22 mouse cellular contexts compared by ENCODE assay signal in the genomic region with DNA sequence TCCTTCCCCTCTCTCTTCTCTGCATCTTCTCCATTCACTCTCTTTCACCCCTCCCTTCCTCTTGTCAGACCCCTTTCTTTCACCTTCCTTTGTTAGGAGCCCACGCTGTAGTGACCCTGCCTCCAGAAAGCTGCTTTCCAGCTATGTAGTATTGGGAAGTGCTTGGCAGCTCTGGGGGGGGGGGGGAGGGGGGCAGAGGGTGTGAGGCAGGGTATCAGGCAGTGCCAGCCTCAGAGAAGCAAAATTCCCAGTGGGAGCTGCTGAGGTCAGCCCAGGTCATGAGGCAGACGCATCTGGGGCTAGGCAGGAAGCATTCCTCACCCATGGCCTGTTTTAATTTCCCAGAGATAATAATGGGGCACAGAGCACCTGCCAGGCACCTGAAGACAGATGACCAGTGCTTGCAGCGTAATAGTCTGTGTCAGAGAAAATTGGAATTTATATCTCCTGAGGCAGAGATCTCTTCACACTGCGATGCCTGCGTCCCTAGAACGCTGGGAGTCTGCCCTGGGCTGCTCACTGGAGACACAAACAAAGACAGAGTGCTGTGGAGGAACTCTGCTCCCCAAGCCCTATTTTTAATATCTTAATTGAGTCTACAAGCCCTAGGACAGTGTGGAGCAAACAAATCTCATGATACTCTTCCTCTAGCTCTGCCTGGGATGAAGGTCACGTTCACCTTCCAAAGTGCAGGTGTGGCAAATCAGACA. TPM values are rescaled to one million over a fixed set of nuclear protein-coding genes. Genes with fewer than 3 reads are reported as not detected.
DNase-seq lines count a peak whose midpoint lies in the region; ATAC-seq lines count a peak whose summit lies in the region.
"Had no signal": no experiment of that assay in that cellular context is flagged by ENCODE, and none has a peak within 500 bp of the region (broad histone marks: within the 10 kb centered on the region; RNA-seq: fewer than 3 reads in every experiment).

No protein-coding gene starts in this region.

- ATAC-seq in forebrain, embryonic 13.5 days: no peak
- no peak for ATAC-seq in forebrain, embryonic 16.5 days
- ATAC-seq in hindbrain, embryonic 11.5 days (ENCODE audit: low FRiP score): peak; percentile 69
- ATAC-seq in neural tube, embryonic 13.5 days (ENCODE audit: low read depth): peak; percentile 57; the same call in 1 of the 2 replicates
- ATAC-seq: intestine, postnatal 0 days; Patski had no signal

- H3K36me3 ChIP-seq in forebrain, embryonic 13.5 days (ENCODE audit: poor library complexity, severe bottlenecking): no peaks in the 10 kb centered on the region
- no peaks in the 10 kb centered on the region for H3K36me3 ChIP-seq in forebrain, embryonic 16.5 days (ENCODE audit: control insufficient read depth, insufficient read depth)
- no peaks in the 10 kb centered on the region for H3K36me3 ChIP-seq in hindbrain, embryonic 11.5 days (ENCODE audit: control insufficient read depth, insufficient read depth, low read length)
- H3K36me3 ChIP-seq in midbrain, embryonic 10.5 days: no peaks in the 10 kb centered on the region
- H3K36me3 ChIP-seq in neural tube, embryonic 13.5 days: no peaks in the 10 kb centered on the region
- H3K36me3 ChIP-seq: stomach, embryonic 15.5 days had no signal

- H3K9ac ChIP-seq in forebrain, embryonic 13.5 days: no peak overlapping the region
- H3K9ac ChIP-seq in forebrain, embryonic 16.5 days (replicated peaks; ENCODE audit: low read depth, low read length): no peak overlapping the region; the same call in 1 of the 2 replicates
- no peak overlapping the region for H3K9ac ChIP-seq in hindbrain, embryonic 11.5 days (ENCODE audit: low read depth, low read length)
- H3K9ac ChIP-seq in neural tube, embryonic 13.5 days: peak overlapping the region; percentile 34; the same call in 1 of the 2 replicates
- H3K9ac ChIP-seq: stomach, embryonic 15.5 days had no signal

- WGBS in forebrain, embryonic 13.5 days: 66% methylated on average over 7 of the region's 7 CpGs
- 68% methylated on average over 7 of the region's 7 CpGs for WGBS in forebrain, embryonic 16.5 days
- 42% methylated on average over 7 of the region's 7 CpGs for WGBS in hindbrain, embryonic 11.5 days
- WGBS in midbrain, embryonic 10.5 days: 66% methylated on average over 7 of the region's 7 CpGs
- WGBS in neural tube, embryonic 13.5 days: 35% methylated on average over 7 of the region's 7 CpGs

- H3K27ac ChIP-seq in forebrain, embryonic 13.5 days: 0 out of 2 replicates have a peak overlapping the region, but pooled peaks have one; percentile 36
- no peak overlapping the region for H3K27ac ChIP-seq in forebrain, embryonic 16.5 days (ENCODE audit: low read length)
- H3K27ac ChIP-seq in hindbrain, embryonic 11.5 days (ENCODE audit: low read depth, low read length): peak overlapping the region; percentile 85
- peak overlapping the region; percentile 56 for H3K27ac ChIP-seq in midbrain, embryonic 10.5 days (replicated peaks)
- peak overlapping the region; percentile 86 for H3K27ac ChIP-seq in neural tube, embryonic 13.5 days (replicated peaks)
- H3K27ac ChIP-seq: stomach, embryonic 15.5 days had no signal

- H3K4me3 ChIP-seq in forebrain, embryonic 13.5 days: no peak overlapping the region
- H3K4me3 ChIP-seq in forebrain, embryonic 16.5 days (replicated peaks; ENCODE audit: low read length): no peak overlapping the region
- H3K4me3 ChIP-seq in hindbrain, embryonic 11.5 days (ENCODE audit: low read depth, low read length): no peak overlapping the region
- no peak overlapping the region for H3K4me3 ChIP-seq in midbrain, embryonic 10.5 days
- no peak overlapping the region for H3K4me3 ChIP-seq in neural tube, embryonic 13.5 days
- H3K4me3 ChIP-seq: erythroblast, embryonic 14.5 days; megakaryocyte, embryonic 14.5 days; stomach, embryonic 15.5 days had no signal

- intact Hi-C loops in heart, postnatal 14 days (cut with DNase I): no loop called here

- no peaks in the 10 kb centered on the region; the same call in 1 of the 2 replicates for H3K4me1 ChIP-seq in forebrain, embryonic 13.5 days
- no peaks in the 10 kb centered on the region for H3K4me1 ChIP-seq in forebrain, embryonic 16.5 days (replicated peaks; ENCODE audit: control insufficient read depth, insufficient read depth, low read length)
- peaks cover 4% of the 10 kb centered on the region; the same call in 1 of the 2 replicates for H3K4me1 ChIP-seq in hindbrain, embryonic 11.5 days (replicated peaks; ENCODE audit: control insufficient read depth, insufficient read depth, low read length)
- peaks cover 24% of the 10 kb centered on the region for H3K4me1 ChIP-seq in midbrain, embryonic 10.5 days
- H3K4me1 ChIP-seq in neural tube, embryonic 13.5 days (replicated peaks): peaks cover 31% of the 10 kb centered on the region
- H3K4me1 ChIP-seq: megakaryocyte, embryonic 14.5 days; stomach, embryonic 15.5 days had no signal

- H3K9me3 ChIP-seq in forebrain, embryonic 13.5 days (replicated peaks): no peaks in the 10 kb centered on the region
- no peaks in the 10 kb centered on the region for H3K9me3 ChIP-seq in forebrain, embryonic 16.5 days (ENCODE audit: control insufficient read depth, low read length)
- no peaks in the 10 kb centered on the region for H3K9me3 ChIP-seq in hindbrain, embryonic 11.5 days (ENCODE audit: control insufficient read depth, low read length)
- H3K9me3 ChIP-seq in midbrain, embryonic 10.5 days (replicated peaks): no peaks in the 10 kb centered on the region
- H3K9me3 ChIP-seq in neural tube, embryonic 13.5 days: no peaks in the 10 kb centered on the region
- H3K9me3 ChIP-seq: megakaryocyte, embryonic 14.5 days; stomach, embryonic 15.5 days had no signal

- DNase-seq in hindbrain, embryonic 11.5 days (ENCODE audit: low spot score): peak; percentile 48
- DNase-seq in midbrain, embryonic 10.5 days (ENCODE audit: low spot score): no peak
- DNase-seq in heart, postnatal 14 days: no peak
- DNase-seq in lung, postnatal 36 days: no peak
- DNase-seq in thymus, postnatal 0 days (ENCODE audit: low spot score): no peak
- DNase-seq: B cell, adult 2 months; cerebellum, adult 11 months; gastrocnemius, postnatal 10 days; heart, postnatal 36 days; kidney, postnatal 10 days; thymus, postnatal 36 days had no signal

- no peak overlapping the region for H3K4me2 ChIP-seq in forebrain, embryonic 13.5 days
- H3K4me2 ChIP-seq in forebrain, embryonic 16.5 days (ENCODE audit: low read length): no peak overlapping the region
- H3K4me2 ChIP-seq in hindbrain, embryonic 11.5 days (replicated peaks; ENCODE audit: low read depth, low read length): no peak overlapping the region
- H3K4me2 ChIP-seq in neural tube, embryonic 13.5 days: no peak overlapping the region
- H3K4me2 ChIP-seq: stomach, embryonic 15.5 days had no signal

- H3K27me3 ChIP-seq in forebrain, embryonic 13.5 days: no peaks in the 10 kb centered on the region
- no peaks in the 10 kb centered on the region for H3K27me3 ChIP-seq in forebrain, embryonic 16.5 days (replicated peaks; ENCODE audit: control insufficient read depth, insufficient read depth, low read length)
- no peaks in the 10 kb centered on the region for H3K27me3 ChIP-seq in hindbrain, embryonic 11.5 days (ENCODE audit: control insufficient read depth, insufficient read depth, low read length)
- no peaks in the 10 kb centered on the region for H3K27me3 ChIP-seq in midbrain, embryonic 10.5 days (ENCODE audit: low read depth, poor library complexity, severe bottlenecking)
- no peaks in the 10 kb centered on the region for H3K27me3 ChIP-seq in neural tube, embryonic 13.5 days
- H3K27me3 ChIP-seq: stomach, embryonic 15.5 days had no signal

RNA-seq across cellular contexts. Expression of a gene that starts 5.8 kb away (rescaled TPM):
- polyA plus RNA-seq in forebrain, embryonic 13.5 days (2015; fragmentation: Nextera tagmentation; extraction: Ambion mirVana): not detected in 2 replicates
- not detected in 2 replicates for polyA plus RNA-seq in forebrain, embryonic 16.5 days (2015; fragmentation: Nextera tagmentation; extraction: Ambion mirVana)
- not detected in 2 replicates for polyA plus RNA-seq in hindbrain, embryonic 11.5 days (2014; fragmentation: Nextera tagmentation; extraction: Ambion mirVana)
- polyA plus RNA-seq in midbrain, embryonic 10.5 days (2016; fragmentation: Nextera tagmentation; extraction: Ambion mirVana): not detected in 2 replicates
- 0.27 TPM in 1 of 2 replicates, not detected in the other for polyA plus RNA-seq in neural tube, embryonic 13.5 days (2015; fragmentation: Nextera tagmentation; extraction: Ambion mirVana)
- total RNA-seq in heart, postnatal 14 days (2021): not detected
- 0.23 and 0.24 TPM in 2 replicates for polyA plus RNA-seq in thymus, postnatal 0 days (2015; fragmentation: Nextera tagmentation; extraction: Ambion mirVana)
- total RNA-seq: heart, postnatal 36 days; layer of hippocampus, adult 8-10 months; left cerebral cortex, adult 8-10 months; neutrophil, adult 5-6 weeks had no signal
- polyA plus RNA-seq: erythroblast, embryonic 14.5 days; intestine, postnatal 0 days; Patski had no signal

Comparison
In these comparisons a context has a peak if more than half of its experiments do, and no peak if none do; other contexts are left out.
1. ATAC-seq: peak in hindbrain, embryonic 11.5 days (single experiment) and neural tube, embryonic 13.5 days (single experiment); none in forebrain, embryonic 13.5 days (single experiment) and forebrain, embryonic 16.5 days (single experiment).